Mouse (Mus musculus): Measurements from ENCODE around the gene Jade2. TPM values are rescaled to one million over a fixed set of nuclear protein-coding genes. Genes with fewer than 3 reads are reported as not detected.
A peak's percentile ranks its signal among the peaks of the same experiment; 100 is the strongest.

Gene Jade2
- total RNA-seq, 2 experiments from 2014 or later, result 1.4 to 1.9 TPM

DNA sequence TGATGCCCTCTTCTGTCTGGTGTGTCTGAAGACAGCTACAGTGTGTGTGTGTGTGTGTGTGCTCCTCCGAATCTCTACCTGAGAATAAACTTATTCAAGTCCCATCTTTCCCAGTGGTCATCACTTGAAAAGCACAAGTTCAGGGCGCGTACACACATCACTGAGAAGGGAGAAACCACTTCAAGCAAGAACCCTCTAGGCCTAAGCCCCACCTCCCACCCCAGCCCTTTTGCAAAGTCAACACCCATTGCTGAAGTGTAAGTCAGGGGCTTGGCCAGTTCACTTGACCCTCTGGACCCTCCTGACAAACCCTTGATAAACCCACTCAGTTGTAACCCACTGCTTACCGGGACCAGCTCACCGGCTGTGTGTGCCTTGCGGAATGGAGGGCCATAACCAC, 20.9 kb downstream of the Jade2 start:
- no peak for ATAC-seq (ENCODE audit: poor library complexity, severe bottlenecking)

DNA sequence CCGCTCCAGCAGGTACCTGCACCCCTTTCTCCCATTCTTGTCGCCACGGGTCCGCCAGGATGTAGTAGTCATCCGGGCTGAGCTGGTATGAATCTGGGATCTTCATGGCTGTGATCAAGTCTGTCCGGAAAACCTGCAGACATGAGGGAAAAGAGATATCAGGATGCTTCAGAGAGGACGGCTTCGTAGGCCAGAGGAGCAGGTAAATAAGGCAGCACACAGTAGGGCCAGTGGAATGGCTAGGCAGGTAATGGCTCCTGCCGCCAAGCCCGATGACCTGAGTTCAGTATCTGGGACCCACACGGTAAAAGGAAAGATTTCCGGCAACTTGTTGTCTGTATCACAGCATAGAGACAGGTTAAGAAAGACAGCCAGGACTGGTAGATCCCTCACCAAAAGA, 21.9 kb downstream of the Jade2 start:
- no peak for ATAC-seq (ENCODE audit: poor library complexity, severe bottlenecking)

GRCm38 (mm10) chr11:51834067-51834411, 23.4 kb downstream of the Jade2 start:
- ATAC-seq (ENCODE audit: poor library complexity, severe bottlenecking), result no peak

DNA sequence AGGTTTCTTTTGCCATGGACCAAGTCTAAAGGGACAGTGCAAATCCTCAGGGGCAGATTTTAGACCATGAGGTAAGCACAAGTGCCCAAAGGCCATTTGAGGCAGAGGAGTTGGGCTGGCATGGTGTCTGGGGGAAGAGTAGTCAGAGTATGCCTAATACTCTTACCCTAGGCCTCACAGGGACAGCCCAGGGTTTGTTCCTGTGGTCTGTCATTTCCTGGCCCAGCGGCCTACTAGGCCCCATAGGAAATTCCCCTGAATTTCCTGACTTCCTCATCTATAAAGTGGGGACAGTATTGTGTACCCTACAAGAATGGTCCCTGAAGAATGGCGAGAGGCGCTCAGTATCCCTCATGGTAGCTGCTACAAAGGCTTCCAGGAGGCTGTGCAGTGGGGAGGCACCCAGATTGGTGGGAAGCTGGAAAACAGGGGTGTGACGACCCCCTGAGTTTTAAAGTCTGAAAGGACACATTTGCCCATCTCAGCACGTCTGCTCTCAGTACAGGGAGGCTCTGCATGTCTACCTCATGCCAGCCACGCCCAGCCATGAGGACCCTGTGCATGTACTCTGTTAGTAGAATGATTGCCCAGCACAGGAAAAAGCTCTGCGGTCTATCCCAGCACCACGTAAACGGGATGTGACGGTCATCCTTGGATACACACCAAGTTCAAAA, 23.9 kb downstream of the Jade2 start:
- no peak for ATAC-seq (ENCODE audit: poor library complexity, severe bottlenecking)

DNA sequence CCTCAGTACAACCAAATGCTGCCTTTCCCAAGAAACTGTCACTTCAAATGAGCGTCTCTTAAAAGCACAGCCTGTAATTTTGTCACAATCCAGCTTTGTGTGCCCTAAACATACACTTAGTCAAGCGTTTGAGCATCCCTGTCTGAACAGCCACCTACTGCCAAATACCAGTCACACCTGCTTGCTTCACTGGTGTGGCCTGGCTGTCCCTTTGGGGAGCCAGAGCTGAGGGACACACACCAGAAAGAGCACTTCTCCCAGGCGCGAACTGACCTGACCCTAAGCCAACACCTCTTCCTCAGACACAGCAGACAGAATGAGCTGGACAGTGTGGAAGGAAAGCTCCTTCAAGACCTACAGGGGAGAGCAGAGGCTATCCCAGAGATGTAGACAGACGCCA, 24.5 kb downstream of the Jade2 start:
- no peak for ATAC-seq (ENCODE audit: poor library complexity, severe bottlenecking)

DNA sequence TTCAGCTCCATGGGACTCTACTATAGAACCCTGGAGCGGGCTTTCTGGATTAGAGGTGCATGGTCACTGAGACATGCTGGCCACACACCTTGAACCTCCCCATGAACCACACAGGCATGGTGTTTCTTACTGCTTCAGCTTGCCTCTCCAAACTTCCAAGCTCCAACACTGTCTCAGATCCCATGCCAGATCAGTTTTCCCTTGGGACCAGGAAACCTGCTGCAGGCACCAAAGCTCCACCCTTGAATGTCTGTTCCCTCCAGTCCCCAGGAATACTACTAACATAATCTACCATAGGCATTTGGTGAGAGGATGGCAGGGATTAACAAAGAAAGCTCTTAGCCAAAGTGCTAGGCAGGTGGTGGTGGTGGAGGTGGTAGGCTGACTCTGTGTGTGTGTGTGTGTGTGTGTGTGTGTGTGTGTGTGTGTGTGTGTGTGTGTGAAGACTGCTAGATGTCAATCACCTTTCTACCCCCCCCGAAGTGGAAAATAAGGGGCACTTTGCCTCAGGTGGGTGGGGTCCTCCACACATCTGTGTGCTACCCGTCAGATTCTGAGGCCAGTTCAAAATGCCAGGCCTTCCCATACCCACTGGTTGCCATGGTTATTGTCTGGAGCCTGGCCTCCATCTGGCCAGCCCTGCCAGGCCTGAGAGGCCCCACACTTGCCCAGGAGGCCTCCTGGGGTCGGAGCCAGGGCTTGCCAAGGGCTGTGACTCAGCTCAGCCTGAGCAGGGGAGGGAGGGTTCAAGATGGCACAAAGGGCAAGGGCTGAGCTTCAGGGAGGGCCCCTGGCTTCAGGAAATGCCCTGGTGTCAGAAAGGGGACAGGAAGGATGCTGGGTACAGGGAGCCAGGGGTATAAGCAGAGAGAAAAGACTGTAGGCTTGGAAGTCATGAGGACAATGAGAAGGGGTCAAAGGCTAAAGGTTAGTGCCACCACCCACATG, 25.2 kb downstream of the Jade2 start:
- ATAC-seq (ENCODE audit: poor library complexity, severe bottlenecking), result peak; percentile 47; the same call in 1 of the 2 replicates

DNA sequence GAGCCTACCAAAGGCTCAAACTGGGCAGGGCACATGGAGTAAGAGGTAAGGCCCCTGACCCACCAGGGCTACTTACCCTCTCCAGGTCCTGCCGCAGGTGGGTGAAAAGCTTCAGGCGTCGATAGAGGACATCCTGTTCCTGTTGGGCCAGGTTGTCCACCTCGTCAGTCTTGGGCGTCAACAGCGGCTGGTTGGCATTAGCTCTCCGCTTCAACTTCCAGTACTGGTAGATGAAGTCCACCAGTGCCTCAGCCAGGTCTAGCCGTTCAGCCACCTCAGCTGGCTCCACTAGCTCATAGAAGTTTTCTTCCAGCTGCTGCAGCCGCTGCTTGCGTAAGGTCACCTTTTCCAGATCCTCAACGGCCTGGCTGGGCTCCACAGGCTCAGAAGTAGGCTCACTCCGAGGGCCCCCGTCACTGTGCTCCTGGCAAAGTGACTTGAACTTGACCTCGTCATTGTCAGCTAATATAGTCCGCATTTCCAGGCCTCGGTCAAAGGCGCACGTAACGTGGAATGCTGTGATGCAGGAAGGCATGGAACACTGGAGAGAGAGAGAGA, 32.5 kb downstream of the Jade2 start:
- ATAC-seq (ENCODE audit: poor library complexity, severe bottlenecking), result no peak

DNA sequence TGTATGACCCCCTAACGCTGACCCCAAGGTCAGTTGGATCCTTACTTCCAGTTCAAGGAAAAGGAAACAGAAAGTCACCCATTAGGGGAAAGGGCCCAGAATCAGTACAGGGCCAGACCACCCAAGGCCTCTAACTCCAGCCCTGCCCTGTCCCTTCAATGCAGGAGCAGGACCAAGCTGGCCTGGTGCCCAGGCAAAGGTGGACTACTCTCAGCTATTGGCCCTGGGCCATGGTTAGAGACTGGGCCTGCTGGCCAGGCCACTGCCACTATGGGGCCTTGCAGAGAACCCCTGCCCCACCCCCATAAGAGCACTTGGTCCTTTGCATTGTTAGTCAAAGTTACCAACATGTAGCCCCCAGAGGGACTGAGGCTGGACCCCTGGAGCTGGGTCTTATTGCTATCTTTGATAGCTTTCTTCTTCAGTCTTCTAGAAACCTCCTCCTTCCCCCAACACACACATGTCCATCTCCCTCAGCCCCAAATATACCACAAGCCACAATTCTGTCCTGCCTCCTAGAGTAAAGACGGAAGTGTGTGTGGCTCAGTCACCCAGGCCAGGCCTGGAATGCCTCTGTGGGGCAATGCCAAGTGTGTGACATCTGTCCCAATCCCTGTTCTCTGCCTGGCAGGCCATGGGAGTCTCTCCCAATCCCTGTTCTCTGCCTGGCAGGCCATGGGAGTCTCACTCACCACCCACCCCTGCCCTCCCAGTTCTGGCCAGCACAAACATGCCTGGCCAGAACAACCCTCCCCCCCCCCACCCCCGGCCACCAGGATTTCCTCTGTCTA, 33.3 kb downstream of the Jade2 start:
- no peak for ATAC-seq (ENCODE audit: poor library complexity, severe bottlenecking)

- ATAC-seq (ENCODE audit: poor library complexity, severe bottlenecking), result no peak
Observed at GRCm38 (mm10) chr11:51823271-51823670, 34.2 kb downstream of the Jade2 start.

GRCm38 (mm10) chr11:51822736-51823135, 34.7 kb downstream of the Jade2 start:
- ATAC-seq (ENCODE audit: poor library complexity, severe bottlenecking), result no peak

- peak; percentile 43 for ATAC-seq (ENCODE audit: poor library complexity, severe bottlenecking)
Observed at GRCm38 (mm10) chr11:51820861-51821260, 36.6 kb downstream of the Jade2 start.

GRCm38 (mm10) chr11:51819964-51820363, 37.5 kb downstream of the Jade2 start:
- ATAC-seq (ENCODE audit: poor library complexity, severe bottlenecking), result no peak

DNA sequence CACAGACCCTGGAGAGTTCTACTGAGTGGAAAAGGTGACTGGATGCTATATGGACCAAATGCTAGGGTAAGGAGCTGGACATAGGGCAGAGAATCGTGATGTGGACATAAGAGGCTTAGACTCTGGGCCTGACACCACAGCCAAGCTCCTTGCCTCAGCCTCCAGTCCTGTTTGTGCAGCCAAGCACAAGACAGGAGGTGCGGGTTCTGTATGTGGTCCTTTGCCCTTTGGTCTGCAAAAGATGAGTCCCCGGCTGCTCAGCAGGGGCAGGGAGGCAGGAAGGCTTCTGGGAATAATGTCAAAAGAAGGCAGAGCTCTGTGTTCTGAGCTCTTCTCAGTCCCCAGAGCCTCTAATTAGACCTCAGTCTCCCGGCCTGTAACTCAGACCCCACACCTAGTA, 38.6 kb downstream of the Jade2 start:
- no peak for ATAC-seq (ENCODE audit: poor library complexity, severe bottlenecking)

- ATAC-seq (ENCODE audit: poor library complexity, severe bottlenecking), result peak; percentile 85
Observed at GRCm38 (mm10) chr11:51817756-51818155, 39.7 kb downstream of the Jade2 start.

GRCm38 (mm10) chr11:51812022-51812546, 45.4 kb downstream of the Jade2 start:
- ATAC-seq (ENCODE audit: poor library complexity, severe bottlenecking), result no peak

- ATAC-seq (ENCODE audit: poor library complexity, severe bottlenecking), result no peak
Observed at GRCm38 (mm10) chr11:51811230-51811629, 46.2 kb downstream of the Jade2 start.

DNA sequence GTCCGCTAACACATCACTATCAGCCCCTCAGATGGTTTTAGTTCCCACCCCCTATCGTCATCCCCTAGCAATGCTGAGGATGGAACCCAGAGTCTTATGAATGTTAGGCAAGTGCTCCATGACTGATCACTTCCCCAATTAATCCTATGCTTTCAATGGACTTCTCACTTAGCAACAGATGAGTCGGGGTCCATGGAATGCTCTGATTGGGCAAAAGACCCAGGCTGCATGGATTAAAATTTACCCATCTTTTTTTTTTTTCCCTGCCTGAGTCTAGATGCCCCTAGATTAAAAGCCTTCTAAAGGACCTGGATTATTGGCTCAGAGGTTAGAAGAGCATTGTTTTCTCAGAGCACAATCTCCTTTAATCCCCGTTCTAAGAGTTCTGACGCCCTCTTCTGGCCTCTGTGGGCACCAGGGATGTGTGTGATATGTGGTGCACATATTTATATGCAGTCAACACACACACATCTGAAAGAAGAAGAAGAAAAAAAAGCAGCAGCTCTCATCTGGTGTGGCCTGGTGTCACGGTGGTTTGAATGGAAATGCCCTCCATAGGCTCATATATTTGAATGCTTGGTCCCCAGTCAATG, 47.7 kb downstream of the Jade2 start:
- ATAC-seq (ENCODE audit: poor library complexity, severe bottlenecking), result peak; percentile 77

GRCm38 (mm10) chr11:51807108-51807879, 50.2 kb downstream of the Jade2 start:
- no peak for ATAC-seq (ENCODE audit: poor library complexity, severe bottlenecking)

GRCm38 (mm10) chr11:51805221-51805981, 52.1 kb downstream of the Jade2 start:
- peak; percentile 92 for ATAC-seq (ENCODE audit: poor library complexity, severe bottlenecking)
